Mouse (Mus musculus) embryonic stem cell, embryonic (primary cell): ENCODE measurements at regions not wholly inside any gene's neighbourhood (a gene's known extent, or its start where the extent isn't known, plus 50 kb on each side); places are given as distances from the start of the nearest gene placed in this dataset.

Source experiments
- CTCF ChIA-PET, 4 experiments: fragments of 300-600 bp in 2 of 4; fragments of 350-600 bp in 2 of 4; sonication (Branson Sonifier 250); formaldehyde crosslinking; loops; one replicate each; lab custom pipeline; 2022; ENCODE audit warnings: inconsistent platforms in 2 of 4; lab: Charles Lee
- POLR2A ChIA-PET, 4 experiments: fragments of 300-600 bp in 2 of 4; fragments of 350-600 bp in 2 of 4; sonication (Branson Sonifier 250); formaldehyde crosslinking; loops; one replicate each; lab custom pipeline; 2022; ENCODE audit warnings: antibody characterized with exemption in 4 of 4, inconsistent platforms in 1 of 4; lab: Charles Lee

DNA sequence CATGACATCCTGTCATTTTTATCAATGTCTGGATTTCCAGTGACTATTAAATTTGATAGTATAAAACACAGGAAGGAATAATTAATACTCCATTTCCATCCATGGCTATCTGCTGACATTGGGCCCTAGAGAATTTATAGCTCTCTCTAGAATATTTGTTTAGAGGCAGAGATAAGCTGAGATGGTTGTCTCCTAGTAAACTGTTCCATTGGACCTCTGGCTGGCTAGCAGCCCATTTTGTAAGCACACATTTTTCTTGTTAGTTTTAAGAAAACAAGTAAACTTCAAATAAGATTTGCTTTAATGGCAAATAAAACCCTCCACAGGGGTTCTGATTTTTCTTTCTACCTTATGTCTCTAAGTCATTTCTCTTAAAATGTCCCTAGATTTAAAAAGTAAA lies 288.9 kb downstream of the C1d start:
- POLR2A ChIA-PET: no interaction called here

GRCm38 (mm10) chr11:17549148-17549547 lies 291.8 kb downstream of the C1d start:
- POLR2A ChIA-PET: no interaction called here
- CTCF ChIA-PET: no interaction called here

More for the DNA sequence above, 288.9 kb downstream of the C1d start:
- CTCF ChIA-PET: no interaction called here

GRCm38 (mm10) chr11:17555276-17555675 lies 297.9 kb downstream of the C1d start:
- POLR2A ChIA-PET: no interaction called here

DNA sequence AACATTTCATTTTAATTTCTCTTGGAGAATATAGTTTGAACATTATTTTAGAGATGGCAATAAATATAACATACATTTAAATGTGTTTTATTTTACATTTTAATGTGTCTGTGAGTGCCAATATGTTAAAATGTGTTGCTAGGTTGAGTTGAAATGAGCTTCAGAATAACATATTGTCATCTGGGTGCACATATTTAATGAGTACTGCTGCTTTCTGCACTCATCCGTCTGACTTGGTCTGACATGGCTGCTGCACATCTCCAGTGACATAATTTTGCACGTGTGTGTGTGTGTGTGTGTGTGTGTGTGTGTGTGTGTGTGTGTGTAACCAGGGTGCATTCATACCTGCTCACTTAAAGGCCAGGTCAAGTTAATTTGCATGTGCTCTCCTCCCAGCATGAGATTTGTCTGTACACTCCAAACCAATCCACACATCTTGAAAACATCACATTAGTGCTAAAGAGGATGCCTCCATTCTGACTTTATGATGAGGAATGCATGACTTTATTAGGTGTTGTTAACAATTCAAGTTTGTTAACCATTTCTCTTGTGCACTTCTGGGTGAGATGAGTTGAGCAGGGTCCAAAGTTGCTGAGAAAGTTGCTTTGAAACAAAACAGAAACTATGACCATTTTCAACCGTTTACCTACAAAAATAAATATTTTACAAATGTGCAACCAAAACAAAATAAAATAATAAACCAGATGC lies 334.6 kb downstream of the C1d start:
- POLR2A ChIA-PET: no interaction called here
- CTCF ChIA-PET: no interaction called here

More at GRCm38 (mm10) chr11:17555276-17555675, 297.9 kb downstream of the C1d start:
- CTCF ChIA-PET: no interaction called here

GRCm38 (mm10) chr11:17603726-17604493 lies 346.5 kb downstream of the C1d start:
- ChIA-PET CTCF (interaction anchor here in 1 of 4 experiments (0.8 kb wide), 1 partner anchor 144 kb away, joined by 3 read pairs; no protein-coding TSS in a partner anchor), POLR2A (interaction anchor here in 2 of 4 experiments (0.6 to 1.2 kb wide), 2 partner anchors 130 to 482 kb away, joined by 3 to 4 read pairs; no protein-coding TSS in a partner anchor)

DNA sequence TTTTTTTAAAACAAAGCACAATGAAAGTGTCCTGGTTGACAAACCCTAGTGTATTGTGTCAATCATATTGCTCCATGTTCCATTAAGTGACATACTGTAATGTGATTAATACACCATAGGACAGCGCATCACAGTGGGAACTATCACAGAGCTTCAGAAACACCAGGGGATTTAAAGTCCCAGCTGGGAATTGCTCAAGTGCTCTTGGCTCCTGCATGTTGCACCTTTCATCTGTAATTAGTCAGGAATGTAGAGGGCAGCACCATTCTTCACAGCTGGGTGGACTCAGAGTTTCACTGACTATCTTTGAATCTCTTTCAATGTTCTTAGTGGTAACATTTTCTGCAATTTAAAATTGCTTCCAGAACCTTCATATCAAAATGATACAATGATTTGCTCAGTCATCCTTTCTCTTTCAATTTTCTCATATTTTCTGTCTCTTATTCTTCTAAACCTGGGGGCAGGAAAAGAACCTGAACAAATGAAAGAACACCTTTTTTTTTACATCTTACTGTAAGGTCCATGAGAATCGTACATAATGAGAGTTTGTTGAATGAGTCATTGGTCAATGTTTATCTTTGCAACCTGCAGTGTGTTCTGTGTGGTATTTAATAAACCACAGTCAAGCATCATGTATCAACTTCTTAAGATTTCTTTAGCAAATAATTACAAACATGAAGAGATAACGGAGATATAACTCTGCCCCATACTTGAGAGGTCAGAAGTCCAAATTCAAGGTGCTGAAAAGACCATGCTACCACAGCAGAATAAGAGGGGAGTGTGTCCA lies 333.0 kb downstream of the Etaa1 start:
- CTCF ChIA-PET: no interaction called here
- POLR2A ChIA-PET: no interaction called here

DNA sequence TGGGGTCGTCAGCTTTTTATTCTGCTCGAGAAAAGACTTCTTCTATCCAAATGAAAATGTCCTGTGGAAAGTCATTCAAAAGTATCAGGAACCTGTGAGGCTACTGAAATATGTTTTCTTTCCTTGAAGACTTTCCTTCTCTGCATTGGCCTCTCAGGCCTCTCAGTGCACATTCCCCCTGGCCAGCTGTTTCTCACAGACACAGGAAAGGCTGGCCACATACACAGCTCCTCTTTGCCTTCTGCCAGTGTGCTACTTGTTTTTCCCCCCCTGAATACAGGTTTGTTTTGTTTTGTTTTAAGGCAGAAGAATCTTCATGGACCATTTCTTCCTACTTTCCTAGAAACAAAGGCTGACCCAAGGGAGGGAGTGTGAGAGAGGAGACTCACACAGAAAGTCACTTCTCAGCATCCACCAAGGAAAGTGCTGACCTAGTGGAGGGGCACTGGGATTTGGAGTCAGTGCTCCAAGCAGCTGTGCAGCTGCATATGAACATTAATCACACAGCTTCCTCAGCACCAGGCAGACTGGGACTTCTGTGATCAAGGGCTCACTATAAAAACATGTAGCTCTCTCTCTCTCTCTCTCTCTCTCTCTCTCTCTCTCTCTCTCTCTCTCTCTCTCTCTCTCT lies 324.0 kb downstream of the Etaa1 start:
- CTCF ChIA-PET: interaction anchor here in 1 of 4 experiments (1.5 kb wide), 1 partner anchor 170 kb away, joined by 3 read pairs; no protein-coding TSS in a partner anchor
- POLR2A ChIA-PET: no interaction called here

- POLR2A ChIA-PET: no interaction called here
- CTCF ChIA-PET: interaction anchor here in 1 of 4 experiments (1.5 kb wide), 1 partner anchor 170 kb away, joined by 3 read pairs; no protein-coding TSS in a partner anchor
These were observed 323.5 kb downstream of the Etaa1 start for GRCm38 (mm10) chr11:17630172-17630553.

DNA sequence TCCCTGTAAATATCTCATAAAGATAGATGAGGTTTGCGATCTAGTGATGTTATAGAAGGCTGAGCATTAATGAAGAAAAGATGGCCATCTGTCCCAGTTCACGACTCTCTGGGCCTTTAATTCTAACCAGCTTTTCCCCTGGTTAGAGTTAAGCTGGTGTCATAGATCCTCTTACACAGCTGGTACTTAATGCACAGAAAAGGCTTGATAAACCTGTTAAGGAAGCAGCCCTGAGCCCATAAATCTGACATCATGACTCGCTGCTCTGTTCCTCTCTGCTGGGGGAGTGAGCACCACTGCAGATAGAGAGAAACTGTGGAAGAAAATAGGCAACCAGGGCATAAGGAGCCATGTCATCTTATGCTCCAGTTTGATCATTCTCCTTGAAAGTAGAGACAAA lies 316.5 kb downstream of the Etaa1 start:
- ChIA-PET POLR2A (no interaction called here), CTCF (no interaction called here)

GRCm38 (mm10) chr11:17639922-17640321 lies 313.8 kb downstream of the Etaa1 start:
- ChIA-PET CTCF (no interaction called here), POLR2A (no interaction called here)

DNA sequence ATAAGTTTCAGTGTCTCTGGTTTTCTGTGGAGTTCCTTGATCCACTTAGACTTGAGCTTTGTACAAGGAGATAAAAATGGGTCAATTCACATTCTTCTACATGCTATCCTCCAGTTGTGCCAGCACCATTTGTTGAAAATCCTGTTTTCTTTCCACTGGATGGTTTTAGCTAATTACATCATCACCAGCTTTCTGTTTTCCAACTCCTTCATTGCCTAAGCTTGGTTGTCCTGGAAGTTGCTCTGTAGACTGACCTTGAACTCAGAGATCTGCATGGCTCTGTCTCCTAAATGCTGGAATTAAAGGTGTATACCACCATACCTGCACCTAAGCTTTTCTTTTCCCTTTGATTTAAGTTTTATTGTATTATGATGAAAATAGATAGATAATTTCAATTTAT lies 306.2 kb downstream of the Etaa1 start:
- ChIA-PET CTCF (no interaction called here), POLR2A (no interaction called here)

GRCm38 (mm10) chr11:17651389-17652156 lies 302.1 kb downstream of the Etaa1 start:
- POLR2A ChIA-PET: no interaction called here
- CTCF ChIA-PET: no interaction called here

- CTCF ChIA-PET: no interaction called here
- POLR2A ChIA-PET: no interaction called here
These were observed 297.8 kb downstream of the Etaa1 start for GRCm38 (mm10) chr11:17655840-17656239.

GRCm38 (mm10) chr11:17657720-17658119 lies 296.0 kb downstream of the Etaa1 start:
- ChIA-PET POLR2A (no interaction called here), CTCF (interaction anchor here in 1 of 4 experiments (0.5 to 0.8 kb wide), 2 partner anchors 103 to 197 kb away, joined by 3 read pairs; no protein-coding TSS in a partner anchor)

DNA sequence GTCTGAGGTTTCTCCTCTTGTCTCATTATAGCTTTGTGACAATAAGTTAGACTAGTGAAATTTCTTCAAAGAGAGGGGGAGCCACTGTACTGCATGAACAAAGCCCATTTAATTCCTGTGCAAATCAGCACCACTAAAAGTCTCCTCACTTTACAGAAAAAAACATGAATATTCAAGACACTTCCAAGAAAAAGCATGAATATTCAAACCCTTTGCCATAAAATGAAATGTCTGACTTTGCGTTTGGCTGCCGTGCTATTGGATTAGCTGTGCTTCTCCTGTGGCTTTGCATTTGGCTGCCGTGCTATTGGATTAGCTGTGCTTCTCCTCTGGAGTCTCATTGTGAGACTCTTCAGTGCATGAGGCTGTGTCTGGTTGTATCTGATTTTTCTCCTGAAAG lies 295.4 kb downstream of the Etaa1 start:
- POLR2A ChIA-PET: no interaction called here
- CTCF ChIA-PET: interaction anchor here in 1 of 4 experiments (0.5 kb wide), 1 partner anchor 102 kb away, joined by 3 read pairs; no protein-coding TSS in a partner anchor

GRCm38 (mm10) chr11:17658717-17659116 lies 295.0 kb downstream of the Etaa1 start:
- CTCF ChIA-PET: no interaction called here
- POLR2A ChIA-PET: no interaction called here

- ChIA-PET POLR2A (no interaction called here), CTCF (no interaction called here)
These were observed 289.8 kb downstream of the Etaa1 start for GRCm38 (mm10) chr11:17663893-17664292.
